Mouse (Mus musculus): ENCODE data around the gene Jund. TPM values are rescaled to one million over a fixed set of nuclear protein-coding genes. Genes with fewer than 3 reads are reported as not detected.

Gene Jund
- polyA plus RNA-seq, 1 experiment from 2014 or later: 19.6 TPM

DNA sequence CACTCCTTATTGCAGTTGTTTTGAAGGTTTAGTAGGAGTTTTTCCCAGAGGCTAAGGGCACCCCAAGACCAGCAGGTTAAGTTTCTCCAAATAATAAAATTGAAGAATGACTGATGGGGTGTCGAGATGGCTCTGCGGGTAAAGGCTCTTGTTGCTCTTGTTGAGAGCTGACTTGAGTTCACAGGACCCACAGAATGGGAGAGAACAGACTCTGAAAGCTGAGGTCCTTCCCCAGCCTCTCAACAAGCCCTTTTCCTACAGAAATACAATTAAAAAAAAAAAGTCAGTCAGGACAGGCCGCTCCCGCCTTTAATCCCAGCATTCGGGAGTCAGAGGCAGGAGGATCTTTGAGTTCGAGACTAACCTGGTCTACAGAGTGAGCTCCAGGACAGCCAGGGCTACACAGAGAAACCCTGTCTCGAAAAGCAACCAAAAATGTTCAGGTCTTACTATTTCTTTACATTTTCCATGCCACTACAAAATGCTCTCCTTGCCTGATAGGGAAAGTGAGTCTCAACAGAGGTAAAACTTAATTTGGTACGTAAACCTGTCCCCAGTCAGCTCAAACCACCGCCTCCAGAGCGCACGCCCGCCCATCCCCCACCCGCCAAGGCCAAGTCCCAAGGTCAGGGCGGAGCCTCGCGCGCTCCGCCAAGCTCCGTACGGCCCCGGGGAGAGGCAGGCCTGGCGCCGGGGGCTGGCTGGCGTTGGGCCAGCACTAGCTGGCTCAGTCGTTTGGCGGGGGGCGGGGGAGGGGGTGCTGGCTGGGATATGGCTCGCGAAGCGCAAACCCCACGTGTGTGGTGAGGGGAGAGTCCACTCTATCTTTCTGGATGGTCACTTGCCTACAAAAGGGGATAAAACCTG lies 2.5 kb upstream of the Jund start:
- Histone ChIP-seq H3K36me3 (replicated peaks; ENCODE audit: insufficient read depth, low read length) (no peaks in the 10 kb centered on the region), H3K27me3 (ENCODE audit: insufficient read depth, low read length) (no peaks in the 10 kb centered on the region), H3K9ac (replicated peaks) (peak overlapping the region; percentile 16), H3K4me2 (ENCODE audit: low read depth, low read length) (peak overlapping the region; percentile 65), H3K4me1 (ENCODE audit: insufficient read depth) (peaks cover 52% of the 10 kb centered on the region), H3K27ac (ENCODE audit: low read depth) (peak overlapping the region; percentile 99), H3K9me3 (ENCODE audit: low read length) (no peaks in the 10 kb centered on the region), H3K4me3 (ENCODE audit: low read depth, low read length) (peak overlapping the region; percentile 22)
- DNase-seq: peak; percentile 90
- peak; percentile 9; the same call in 1 of the 2 replicates for ATAC-seq
- TF ChIP-seq EP300 (IDR thresholded peaks at IDR 0.05; ENCODE audit: low read depth): peak; percentile 38; the same call in 1 of the 2 replicates
- no peak for TF ChIP-seq CTCF (IDR thresholded peaks at IDR 0.05; ENCODE audit: low read depth)
- 3% methylated on average over 31 of the region's 31 CpGs for WGBS (ENCODE audit: insufficient replicate concordance)

DNA sequence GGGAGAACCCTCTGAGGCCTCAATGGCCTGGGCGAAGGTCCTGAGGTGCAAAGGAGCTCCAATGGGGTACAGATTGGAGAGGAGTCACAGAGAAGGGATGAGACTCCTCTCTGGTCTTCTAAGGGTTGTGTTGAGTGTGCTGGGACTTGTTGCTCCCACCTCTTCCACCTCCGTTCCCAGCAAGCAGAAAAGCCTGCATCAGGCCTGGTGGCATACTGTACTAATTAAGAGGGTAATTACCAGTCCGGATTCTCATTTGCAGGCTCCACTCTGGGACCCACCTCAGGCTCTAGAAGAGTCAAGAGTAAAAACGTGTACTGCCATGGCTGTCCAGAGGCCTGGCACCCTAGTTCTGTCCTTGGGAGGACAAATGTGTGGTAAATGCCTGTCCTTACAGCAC lies 1.8 kb upstream of the Jund start:
- peak overlapping the region; percentile 65 for H3K4me2 ChIP-seq (ENCODE audit: low read depth, low read length)
- WGBS (ENCODE audit: insufficient replicate concordance): 51% methylated on average over 4 of the region's 4 CpGs
- peak overlapping the region; percentile 16; the same call in 1 of the 2 replicates for H3K9ac ChIP-seq (replicated peaks)
- H3K4me1 ChIP-seq (ENCODE audit: insufficient read depth): peaks cover 54% of the 10 kb centered on the region
- TF ChIP-seq EP300 (IDR thresholded peaks at IDR 0.05; ENCODE audit: low read depth) (no peak), CTCF (IDR thresholded peaks at IDR 0.05; ENCODE audit: low read depth) (no peak)
- H3K36me3 ChIP-seq (replicated peaks; ENCODE audit: insufficient read depth, low read length): no peaks in the 10 kb centered on the region
- H3K4me3 ChIP-seq (ENCODE audit: low read depth, low read length): peak overlapping the region; percentile 22; the same call in 1 of the 2 replicates
- no peaks in the 10 kb centered on the region for H3K27me3 ChIP-seq (ENCODE audit: insufficient read depth, low read length)
- H3K9me3 ChIP-seq (ENCODE audit: low read length): no peaks in the 10 kb centered on the region
- no peak for ATAC-seq
- DNase-seq: no peak
- peak overlapping the region; percentile 99 for H3K27ac ChIP-seq (ENCODE audit: low read depth)

DNA sequence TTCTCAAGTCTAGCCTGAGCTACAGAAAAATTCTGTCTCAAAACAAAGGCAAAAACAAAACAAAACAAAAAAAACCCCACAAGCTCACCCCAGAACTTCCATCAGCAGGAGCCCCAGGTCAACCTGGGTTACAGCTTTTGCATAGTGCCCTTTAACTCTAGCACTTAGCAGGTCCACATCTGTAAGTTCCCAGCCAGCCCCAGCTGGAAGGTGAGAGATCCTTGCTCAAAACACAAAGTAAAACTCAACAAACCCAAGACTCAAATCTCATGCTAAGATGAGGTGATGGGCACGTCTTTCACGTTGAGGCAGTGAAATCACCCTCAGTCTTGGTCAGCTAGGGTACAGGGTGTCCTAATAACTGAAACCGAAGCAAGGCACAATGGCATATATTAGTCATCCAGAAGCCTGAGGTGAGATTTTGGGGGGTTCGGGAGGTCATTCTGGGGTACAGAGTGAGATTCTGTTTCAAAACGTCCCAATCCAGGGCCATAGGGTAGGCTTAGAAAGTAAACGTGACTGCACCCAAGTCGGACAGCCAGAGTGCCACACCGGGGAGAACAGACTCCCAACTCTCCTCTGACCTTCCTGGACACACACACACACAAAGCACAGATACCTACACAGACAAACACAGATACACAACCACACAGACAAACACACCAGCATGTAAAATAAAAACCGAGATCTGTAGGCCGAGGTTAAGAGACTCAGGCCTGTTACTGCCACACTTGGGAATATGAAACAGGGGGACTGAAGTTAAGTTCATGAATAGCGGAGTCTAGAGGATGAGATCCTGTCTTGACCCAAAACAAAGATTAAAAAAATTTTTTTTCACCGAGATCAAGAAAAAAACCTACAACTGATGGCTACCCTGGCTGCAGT lies 1.1 kb upstream of the Jund start:
- Histone ChIP-seq H3K4me3 (ENCODE audit: low read depth, low read length) (peak overlapping the region; percentile 91), H3K4me2 (ENCODE audit: low read depth, low read length) (peak overlapping the region; percentile 90), H3K9ac (replicated peaks) (peak overlapping the region; percentile 67), H3K27ac (ENCODE audit: low read depth) (peak overlapping the region; percentile 99), H3K4me1 (ENCODE audit: insufficient read depth) (peaks cover 51% of the 10 kb centered on the region), H3K9me3 (ENCODE audit: low read length) (no peaks in the 10 kb centered on the region), H3K36me3 (replicated peaks; ENCODE audit: insufficient read depth, low read length) (no peaks in the 10 kb centered on the region), H3K27me3 (ENCODE audit: insufficient read depth, low read length) (no peaks in the 10 kb centered on the region)
- no peak for TF ChIP-seq CTCF (IDR thresholded peaks at IDR 0.05; ENCODE audit: low read depth)
- no peak for TF ChIP-seq EP300 (IDR thresholded peaks at IDR 0.05; ENCODE audit: low read depth)
- 66% methylated on average over 12 of the region's 12 CpGs for WGBS (ENCODE audit: insufficient replicate concordance)
- ATAC-seq (no peak), DNase-seq (no peak)

DNA sequence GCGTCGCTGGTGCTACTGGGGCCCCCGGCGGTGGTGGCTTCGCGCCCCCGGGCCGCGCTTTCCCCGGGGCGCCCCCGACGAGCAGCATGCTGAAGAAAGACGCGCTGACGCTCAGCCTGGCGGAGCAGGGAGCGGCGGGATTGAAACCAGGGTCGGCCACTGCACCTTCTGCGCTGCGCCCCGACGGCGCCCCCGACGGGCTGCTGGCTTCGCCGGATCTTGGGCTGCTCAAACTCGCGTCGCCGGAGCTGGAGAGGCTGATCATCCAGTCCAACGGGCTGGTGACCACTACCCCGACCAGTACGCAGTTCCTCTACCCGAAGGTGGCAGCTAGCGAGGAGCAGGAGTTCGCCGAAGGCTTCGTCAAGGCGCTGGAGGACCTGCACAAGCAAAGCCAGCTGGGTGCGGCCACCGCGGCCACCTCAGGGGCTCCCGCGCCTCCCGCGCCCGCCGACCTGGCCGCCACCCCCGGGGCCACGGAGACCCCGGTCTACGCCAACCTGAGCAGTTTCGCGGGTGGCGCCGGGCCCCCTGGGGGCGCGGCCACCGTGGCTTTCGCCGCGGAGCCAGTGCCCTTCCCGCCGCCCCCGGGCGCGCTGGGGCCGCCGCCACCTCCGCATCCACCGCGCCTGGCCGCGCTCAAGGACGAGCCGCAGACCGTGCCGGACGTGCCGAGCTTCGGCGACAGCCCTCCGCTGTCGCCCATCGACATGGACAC lies 526 bp downstream of the Jund start:
- Histone ChIP-seq H3K9ac (replicated peaks) (peak overlapping the region; percentile 99), H3K27me3 (ENCODE audit: insufficient read depth, low read length) (no peaks in the 10 kb centered on the region), H3K4me3 (ENCODE audit: low read depth, low read length) (peak overlapping the region; percentile 91), H3K4me1 (ENCODE audit: insufficient read depth) (peaks cover 46% of the 10 kb centered on the region), H3K4me2 (ENCODE audit: low read depth, low read length) (peak overlapping the region; percentile 90), H3K9me3 (ENCODE audit: low read length) (no peaks in the 10 kb centered on the region), H3K27ac (ENCODE audit: low read depth) (peak overlapping the region; percentile 99), H3K36me3 (replicated peaks; ENCODE audit: insufficient read depth, low read length) (no peaks in the 10 kb centered on the region)
- DNase-seq (peak; percentile 71), ATAC-seq (no peak; the same call in none of the 2 replicates)
- TF ChIP-seq CTCF (IDR thresholded peaks at IDR 0.05; ENCODE audit: low read depth): peak; percentile 24; the same call in 1 of the 2 replicates
- no peak for TF ChIP-seq EP300 (IDR thresholded peaks at IDR 0.05; ENCODE audit: low read depth)
- 2% methylated on average over 61 of the region's 89 CpGs for WGBS (ENCODE audit: insufficient replicate concordance)

DNA sequence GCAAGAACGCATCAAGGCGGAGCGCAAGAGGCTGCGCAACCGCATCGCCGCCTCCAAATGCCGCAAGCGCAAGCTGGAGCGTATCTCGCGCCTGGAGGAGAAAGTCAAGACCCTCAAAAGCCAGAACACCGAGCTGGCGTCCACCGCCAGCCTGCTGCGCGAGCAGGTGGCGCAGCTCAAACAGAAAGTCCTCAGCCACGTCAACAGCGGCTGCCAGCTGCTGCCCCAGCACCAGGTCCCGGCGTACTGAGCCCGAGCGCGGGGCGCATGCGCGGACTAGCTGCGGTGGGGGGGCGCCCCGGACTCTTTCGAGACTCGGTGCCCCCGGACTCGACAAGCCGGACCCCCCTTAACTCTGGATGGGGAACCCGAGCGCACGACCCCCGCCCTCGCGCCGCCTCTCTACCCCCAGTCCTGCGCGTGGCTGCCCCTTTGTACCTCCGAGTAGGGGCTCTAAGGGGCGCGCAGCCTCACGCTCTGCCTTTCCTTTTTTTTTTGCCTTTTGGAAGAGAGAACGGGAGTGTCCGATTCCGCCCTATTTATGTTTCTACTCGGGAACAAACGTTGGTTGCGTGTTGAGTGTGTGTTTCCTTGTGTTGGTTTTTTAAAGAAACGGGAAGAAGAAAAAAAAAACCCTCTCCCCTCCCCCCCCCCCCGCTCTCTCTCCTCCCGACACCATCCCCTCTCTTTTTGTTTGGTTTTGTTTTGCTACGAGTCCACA lies 1.2 kb downstream of the Jund start:
- no peaks in the 10 kb centered on the region for H3K36me3 ChIP-seq (replicated peaks; ENCODE audit: insufficient read depth, low read length)
- DNase-seq (peak; percentile 82), ATAC-seq (no peak)
- H3K4me3 ChIP-seq (ENCODE audit: low read depth, low read length): peak overlapping the region; percentile 91
- H3K4me2 ChIP-seq (ENCODE audit: low read depth, low read length): peak overlapping the region; percentile 90
- 0 out of 2 replicates have a peak, but pooled peaks have one; percentile 1 for TF ChIP-seq CTCF (IDR thresholded peaks at IDR 0.05; ENCODE audit: low read depth)
- TF ChIP-seq EP300 (IDR thresholded peaks at IDR 0.05; ENCODE audit: low read depth): 0 out of 2 replicates have a peak, but pooled peaks have one; percentile 1
- H3K27ac ChIP-seq (ENCODE audit: low read depth): peak overlapping the region; percentile 99
- peak overlapping the region; percentile 99 for H3K9ac ChIP-seq (replicated peaks)
- H3K9me3 ChIP-seq (ENCODE audit: low read length): no peaks in the 10 kb centered on the region
- under 1% methylated on average over 59 of the region's 59 CpGs for WGBS (ENCODE audit: insufficient replicate concordance)
- no peaks in the 10 kb centered on the region for H3K27me3 ChIP-seq (ENCODE audit: insufficient read depth, low read length)
- H3K4me1 ChIP-seq (ENCODE audit: insufficient read depth): peaks cover 42% of the 10 kb centered on the region
